Comparison of ENCODE assay signal across 18 mouse cellular contexts in genomic region chr13:69416726-69417125, GRCm38 (mm10).
"Had no signal": no experiment of that assay in that cellular context is flagged by ENCODE, and none has a peak within 500 bp of the region (broad histone marks: within the 10 kb centered on the region; RNA-seq: fewer than 3 reads in every experiment).

No protein-coding gene starts in this region.

- H3K27ac ChIP-seq: liver, embryonic 15.5 days; lung, embryonic 15.5 days; macrophage; midbrain, embryonic 13.5 days; neural tube, embryonic 12.5 days; stomach, embryonic 15.5 days; stomach, postnatal 0 days had no signal

- H3K36me3 ChIP-seq: liver, embryonic 15.5 days; lung, embryonic 15.5 days; midbrain, embryonic 13.5 days; neural tube, embryonic 12.5 days; stomach, embryonic 15.5 days had no signal

- DNase-seq: liver, postnatal 0 days; lung, adult 2 months; lung, postnatal 14 days; lung, postnatal 36 days; right cerebral cortex, postnatal 14 days; thymus, adult 2 months; thymus, postnatal 25 days; thymus, postnatal 4 days had no signal

- ATAC-seq: liver, postnatal 0 days; lung, postnatal 0 days; midbrain, embryonic 13.5 days had no signal

- H3K9me3 ChIP-seq: liver, embryonic 15.5 days; lung, embryonic 15.5 days; midbrain, embryonic 13.5 days; neural tube, embryonic 12.5 days; stomach, embryonic 15.5 days had no signal

- H3K4me3 ChIP-seq: liver, embryonic 15.5 days; lung, embryonic 15.5 days; midbrain, embryonic 13.5 days; neural tube, embryonic 12.5 days; stomach, embryonic 15.5 days had no signal

- H3K4me1 ChIP-seq: liver, embryonic 15.5 days; lung, embryonic 15.5 days; megakaryocyte, embryonic 14.5 days; midbrain, embryonic 13.5 days; neural tube, embryonic 12.5 days; stomach, embryonic 15.5 days had no signal

- H3K9ac ChIP-seq: liver, embryonic 15.5 days; liver, postnatal 0 days; lung, embryonic 15.5 days; midbrain, embryonic 13.5 days; neural tube, embryonic 12.5 days; stomach, embryonic 15.5 days had no signal

- H3K4me2 ChIP-seq: liver, embryonic 15.5 days; lung, embryonic 15.5 days; midbrain, embryonic 11.5 days; midbrain, embryonic 13.5 days; neural tube, embryonic 12.5 days; stomach, embryonic 15.5 days had no signal

- H3K27me3 ChIP-seq: liver, embryonic 15.5 days; lung, embryonic 15.5 days; megakaryocyte, embryonic 14.5 days; midbrain, embryonic 13.5 days; neural tube, embryonic 12.5 days; stomach, embryonic 15.5 days had no signal
